Mouse (Mus musculus) neural tube, embryonic 14.5 days (tissue): ENCODE measurements at regions not wholly inside any gene's neighbourhood (a gene's known extent, or its start where the extent isn't known, plus 50 kb on each side); places are given as distances from the start of the nearest gene placed in this dataset.
A peak's percentile ranks its signal among the peaks of the same experiment; 100 is the strongest.

Source experiments
- ATAC-seq: fragments of 200-750 bp; cut with Nextera tagmentation; 2 replicates; pipeline ENCODE4 v1.8.0; 2017; ENCODE audit warnings: low read depth, mild to moderate bottlenecking, moderate TSS enrichment, moderate library complexity
- H3K27ac ChIP-seq: fragments of 300-500 bp; sonication (generic); 2 replicates; pipeline ENCODE4 v1.5.1; 2014; ENCODE audit warnings: low read depth, mild to moderate bottlenecking, control low read depth, low read length, moderate library complexity, mixed read lengths
- H3K27me3 ChIP-seq: fragments of 300-500 bp; sonication (generic); 2 replicates; pipeline ENCODE4 v1.6.1; 2014; ENCODE audit warnings: low read length; ENCODE audit not compliant: control insufficient read depth, insufficient read depth
- H3K36me3 ChIP-seq: fragments of 300-500 bp; sonication (generic); 2 replicates; pipeline ENCODE4 v1.6.1; 2014; ENCODE audit warnings: low read length, mixed read lengths; ENCODE audit not compliant: control insufficient read depth, insufficient read depth
- H3K4me1 ChIP-seq: fragments of 300-500 bp; sonication (generic); 2 replicates; pipeline ENCODE4 v1.6.1; 2014; ENCODE audit warnings: low read length; ENCODE audit not compliant: control insufficient read depth, insufficient read depth
- H3K4me2 ChIP-seq: fragments of 300-500 bp; sonication (generic); 2 replicates; pipeline ENCODE4 v1.6.1; 2014; ENCODE audit warnings: mild to moderate bottlenecking, low read depth, low read length, control low read depth
- H3K4me3 ChIP-seq: fragments of 300-500 bp; sonication (generic); 2 replicates; pipeline ENCODE4 v1.5.1; 2014; ENCODE audit warnings: low read depth, low read length, control low read depth, mixed read lengths
- H3K9ac ChIP-seq: fragments of 300-500 bp; sonication (generic); replicated peaks from 2 replicates; pipeline ENCODE4 v1.6.1; 2014; ENCODE audit warnings: low read depth, mild to moderate bottlenecking, control low read depth, low read length, mixed read lengths
- H3K9me3 ChIP-seq: fragments of 300-500 bp; sonication (generic); 2 replicates; pipeline ENCODE4 v1.6.1; 2016; ENCODE audit warnings: low read length; ENCODE audit not compliant: control insufficient read depth
- WGBS: fragments of 180-500 bp; shearing (Covaris S2); extraction: QIAGEN DNeasy Blood & Tissue Kit; methylation state at CpG from one replicate; pipeline ENCODE4 v1.1.7; 2014; 5-methylcytosine and 5-hydroxymethylcytosine counted together

- Histone ChIP-seq H3K4me1 (no peaks in the 10 kb centered on the region), H3K4me2 (no peak overlapping the region), H3K9me3 (no peaks in the 10 kb centered on the region), H3K27ac (no peak overlapping the region), H3K36me3 (no peaks in the 10 kb centered on the region), H3K27me3 (no peaks in the 10 kb centered on the region), H3K9ac (no peak overlapping the region), H3K4me3 (no peak overlapping the region)
- WGBS: 80% methylated on average over 4 of the region's 4 CpGs
- no peak for ATAC-seq
Measured at GRCm38 (mm10) chr12:7457544-7457943, 519.9 kb upstream of the Apob start.

- Histone ChIP-seq H3K4me1 (no peaks in the 10 kb centered on the region), H3K27me3 (no peaks in the 10 kb centered on the region), H3K4me3 (no peak overlapping the region), H3K36me3 (no peaks in the 10 kb centered on the region), H3K4me2 (no peak overlapping the region), H3K27ac (no peak overlapping the region), H3K9ac (no peak overlapping the region), H3K9me3 (no peaks in the 10 kb centered on the region)
- no peak for ATAC-seq
- WGBS: 0% methylated on average over 1 of the region's 1 CpGs
Measured at GRCm38 (mm10) chr12:7464947-7465346, 512.5 kb upstream of the Apob start.

GRCm38 (mm10) chr12:7512579-7513248 is 464.7 kb upstream of the Apob start:
- H3K36me3 ChIP-seq: no peaks in the 10 kb centered on the region
- H3K4me1 ChIP-seq: no peaks in the 10 kb centered on the region
- 82% methylated on average over 12 of the region's 12 CpGs for WGBS
- H3K4me3 ChIP-seq: no peak overlapping the region
- no peaks in the 10 kb centered on the region for H3K9me3 ChIP-seq
- no peak overlapping the region for H3K9ac ChIP-seq
- H3K27me3 ChIP-seq: no peaks in the 10 kb centered on the region
- H3K4me2 ChIP-seq: no peak overlapping the region
- ATAC-seq: no peak
- no peak overlapping the region for H3K27ac ChIP-seq

- Histone ChIP-seq H3K9me3 (no peaks in the 10 kb centered on the region), H3K36me3 (no peaks in the 10 kb centered on the region), H3K4me3 (no peak overlapping the region), H3K27me3 (no peaks in the 10 kb centered on the region), H3K4me1 (no peaks in the 10 kb centered on the region), H3K9ac (no peak overlapping the region), H3K27ac (no peak overlapping the region), H3K4me2 (no peak overlapping the region)
- ATAC-seq: no peak
Measured at GRCm38 (mm10) chr12:7537389-7537788, 440.1 kb upstream of the Apob start.

GRCm38 (mm10) chr12:7543281-7543981 is 434.0 kb upstream of the Apob start:
- H3K4me2 ChIP-seq: no peak overlapping the region
- H3K27ac ChIP-seq: no peak overlapping the region
- H3K4me1 ChIP-seq: no peaks in the 10 kb centered on the region
- no peak overlapping the region for H3K4me3 ChIP-seq
- 54% methylated on average over 8 of the region's 8 CpGs for WGBS
- no peak overlapping the region for H3K9ac ChIP-seq
- no peaks in the 10 kb centered on the region for H3K27me3 ChIP-seq
- H3K9me3 ChIP-seq: no peaks in the 10 kb centered on the region
- no peaks in the 10 kb centered on the region for H3K36me3 ChIP-seq
- no peak for ATAC-seq

GRCm38 (mm10) chr12:7548759-7549158 is 428.7 kb upstream of the Apob start:
- Histone ChIP-seq H3K27ac (no peak overlapping the region), H3K27me3 (no peaks in the 10 kb centered on the region), H3K36me3 (no peaks in the 10 kb centered on the region), H3K4me1 (no peaks in the 10 kb centered on the region), H3K9me3 (no peaks in the 10 kb centered on the region), H3K9ac (no peak overlapping the region), H3K4me3 (no peak overlapping the region), H3K4me2 (no peak overlapping the region)
- ATAC-seq: no peak
- WGBS: 93% methylated on average over 1 of the region's 1 CpGs

- H3K27me3 ChIP-seq: no peaks in the 10 kb centered on the region
- peak; percentile 78; the same call in 1 of the 2 replicates for ATAC-seq
- no peaks in the 10 kb centered on the region for H3K4me1 ChIP-seq
- no peak overlapping the region for H3K4me3 ChIP-seq
- no peaks in the 10 kb centered on the region for H3K9me3 ChIP-seq
- no peak overlapping the region for H3K9ac ChIP-seq
- H3K36me3 ChIP-seq: no peaks in the 10 kb centered on the region
- H3K4me2 ChIP-seq: no peak overlapping the region
- no peak overlapping the region for H3K27ac ChIP-seq
- WGBS: 55% methylated on average over 1 of the region's 1 CpGs
Measured at GRCm38 (mm10) chr12:7560245-7560644, 417.2 kb upstream of the Apob start.

GRCm38 (mm10) chr12:7576081-7576480 is 401.4 kb upstream of the Apob start:
- Histone ChIP-seq H3K4me2 (no peak overlapping the region), H3K4me1 (no peaks in the 10 kb centered on the region), H3K27me3 (no peaks in the 10 kb centered on the region), H3K4me3 (no peak overlapping the region), H3K9me3 (no peaks in the 10 kb centered on the region), H3K9ac (no peak overlapping the region), H3K27ac (no peak overlapping the region), H3K36me3 (no peaks in the 10 kb centered on the region)
- WGBS: 89% methylated on average over 2 of the region's 2 CpGs
- ATAC-seq: no peak

GRCm38 (mm10) chr12:7587501-7587900 is 389.9 kb upstream of the Apob start:
- Histone ChIP-seq H3K4me1 (no peaks in the 10 kb centered on the region), H3K27me3 (no peaks in the 10 kb centered on the region), H3K9ac (no peak overlapping the region), H3K9me3 (no peaks in the 10 kb centered on the region), H3K27ac (no peak overlapping the region), H3K4me2 (no peak overlapping the region), H3K4me3 (no peak overlapping the region), H3K36me3 (no peaks in the 10 kb centered on the region)
- ATAC-seq: no peak
